Mouse (Mus musculus): ENCODE data around the gene Foxj1. TPM values are rescaled to one million over a fixed set of nuclear protein-coding genes. Genes with fewer than 3 reads are reported as not detected.
A peak's percentile ranks its signal among the peaks of the same experiment; 100 is the strongest.

Foxj1 gene
- polyA plus RNA-seq, 1 experiment from 2014 or later, result 7.3 TPM

DNA sequence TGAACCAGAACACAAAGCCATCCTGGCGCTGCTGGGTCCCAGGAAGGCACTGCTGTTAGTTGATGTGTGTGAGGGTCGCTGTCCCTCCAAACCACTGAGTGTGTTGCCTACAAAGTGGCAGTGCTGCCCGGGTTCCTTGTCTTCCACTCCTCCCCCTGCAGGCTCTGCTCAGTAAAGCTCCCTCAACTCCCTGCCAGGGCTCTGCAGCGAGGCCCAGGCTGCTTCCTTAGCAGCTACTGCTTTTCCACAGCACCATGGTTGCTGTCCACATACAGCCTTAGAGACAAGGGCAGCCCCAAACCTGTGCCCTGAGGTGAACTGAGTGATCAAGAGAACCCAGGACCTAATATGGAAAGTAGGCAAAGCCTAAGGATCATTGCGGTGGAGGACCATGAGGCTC, 47.8 kb downstream of the Foxj1 start:
- Histone ChIP-seq H3K4me1 (ENCODE audit: control insufficient read depth, insufficient read depth, low read length) (no peaks in the 10 kb centered on the region), H3K36me3 (ENCODE audit: control insufficient read depth, insufficient read depth, low read length) (peaks cover 45% of the 10 kb centered on the region), H3K4me3 (ENCODE audit: low read depth, low read length) (no peak overlapping the region), H3K9me3 (replicated peaks; ENCODE audit: control insufficient read depth, low read length) (no peaks in the 10 kb centered on the region), H3K27ac (ENCODE audit: low read depth, low read length) (no peak overlapping the region), H3K4me2 (ENCODE audit: low read length) (no peak overlapping the region), H3K27me3 (replicated peaks; ENCODE audit: control insufficient read depth, insufficient read depth, low read length) (peaks cover 25% of the 10 kb centered on the region), H3K9ac (ENCODE audit: low read length) (no peak overlapping the region)
- 74% methylated on average over 5 of the region's 5 CpGs for WGBS
- DNase-seq (ENCODE audit: low spot score) (no peak), ATAC-seq (no peak)

- WGBS, result 75% methylated on average over 7 of the region's 7 CpGs
- ATAC-seq, result no peak
- H3K4me1 ChIP-seq (ENCODE audit: control insufficient read depth, insufficient read depth, low read length), result peaks cover 2% of the 10 kb centered on the region; the same call in 1 of the 2 replicates
- no peak overlapping the region for H3K4me2 ChIP-seq (ENCODE audit: low read length)
- no peak overlapping the region for H3K9ac ChIP-seq (ENCODE audit: low read length)
- H3K36me3 ChIP-seq (ENCODE audit: control insufficient read depth, insufficient read depth, low read length), result peaks cover 33% of the 10 kb centered on the region
- no peak for DNase-seq (ENCODE audit: low spot score)
- H3K4me3 ChIP-seq (ENCODE audit: low read depth, low read length), result no peak overlapping the region
- no peaks in the 10 kb centered on the region for H3K9me3 ChIP-seq (replicated peaks; ENCODE audit: control insufficient read depth, low read length)
- no peak overlapping the region; the same call in 1 of the 2 replicates for H3K27ac ChIP-seq (ENCODE audit: low read depth, low read length)
- peaks cover 41% of the 10 kb centered on the region for H3K27me3 ChIP-seq (replicated peaks; ENCODE audit: control insufficient read depth, insufficient read depth, low read length)
These were observed 49.4 kb downstream of the Foxj1 start for GRCm38 (mm10) chr11:116285770-116286191.

GRCm38 (mm10) chr11:116283982-116284381, 51.2 kb downstream of the Foxj1 start:
- 68% methylated on average over 6 of the region's 6 CpGs for WGBS
- DNase-seq (ENCODE audit: low spot score), result no peak
- Histone ChIP-seq H3K27me3 (replicated peaks; ENCODE audit: control insufficient read depth, insufficient read depth, low read length) (peaks cover 51% of the 10 kb centered on the region), H3K4me3 (ENCODE audit: low read depth, low read length) (no peak overlapping the region), H3K9me3 (replicated peaks; ENCODE audit: control insufficient read depth, low read length) (no peaks in the 10 kb centered on the region), H3K36me3 (ENCODE audit: control insufficient read depth, insufficient read depth, low read length) (peaks cover 16% of the 10 kb centered on the region), H3K9ac (ENCODE audit: low read length) (no peak overlapping the region), H3K4me1 (ENCODE audit: control insufficient read depth, insufficient read depth, low read length) (peaks cover 2% of the 10 kb centered on the region; the same call in 1 of the 2 replicates), H3K4me2 (ENCODE audit: low read length) (no peak overlapping the region), H3K27ac (ENCODE audit: low read depth, low read length) (no peak overlapping the region)
- ATAC-seq, result no peak

GRCm38 (mm10) chr11:116282912-116283521, 52.2 kb downstream of the Foxj1 start:
- Histone ChIP-seq H3K9me3 (replicated peaks; ENCODE audit: control insufficient read depth, low read length) (no peaks in the 10 kb centered on the region), H3K27me3 (replicated peaks; ENCODE audit: control insufficient read depth, insufficient read depth, low read length) (peaks cover 51% of the 10 kb centered on the region), H3K4me3 (ENCODE audit: low read depth, low read length) (no peak overlapping the region), H3K4me2 (ENCODE audit: low read length) (no peak overlapping the region), H3K9ac (ENCODE audit: low read length) (no peak overlapping the region), H3K36me3 (ENCODE audit: control insufficient read depth, insufficient read depth, low read length) (peaks cover 6% of the 10 kb centered on the region), H3K27ac (ENCODE audit: low read depth, low read length) (no peak overlapping the region), H3K4me1 (ENCODE audit: control insufficient read depth, insufficient read depth, low read length) (peaks cover 2% of the 10 kb centered on the region; the same call in 1 of the 2 replicates)
- WGBS, result 11% methylated on average over 48 of the region's 48 CpGs
- DNase-seq (ENCODE audit: low spot score) (no peak), ATAC-seq (no peak)

GRCm38 (mm10) chr11:116282089-116282488, 53.1 kb downstream of the Foxj1 start:
- DNase-seq (ENCODE audit: low spot score) (no peak), ATAC-seq (no peak)
- Histone ChIP-seq H3K4me2 (ENCODE audit: low read length) (no peak overlapping the region), H3K27me3 (replicated peaks; ENCODE audit: control insufficient read depth, insufficient read depth, low read length) (peaks cover 51% of the 10 kb centered on the region), H3K9me3 (replicated peaks; ENCODE audit: control insufficient read depth, low read length) (no peaks in the 10 kb centered on the region), H3K4me1 (ENCODE audit: control insufficient read depth, insufficient read depth, low read length) (peaks cover 2% of the 10 kb centered on the region; the same call in 1 of the 2 replicates), H3K36me3 (ENCODE audit: control insufficient read depth, insufficient read depth, low read length) (no peaks in the 10 kb centered on the region), H3K4me3 (ENCODE audit: low read depth, low read length) (no peak overlapping the region), H3K9ac (ENCODE audit: low read length) (no peak overlapping the region), H3K27ac (ENCODE audit: low read depth, low read length) (no peak overlapping the region)
- WGBS, result 0% methylated on average over 11 of the region's 11 CpGs

GRCm38 (mm10) chr11:116281671-116282070, 53.5 kb downstream of the Foxj1 start:
- Histone ChIP-seq H3K9ac (ENCODE audit: low read length) (peak overlapping the region; percentile 47; the same call in 1 of the 2 replicates), H3K27me3 (replicated peaks; ENCODE audit: control insufficient read depth, insufficient read depth, low read length) (peaks cover 51% of the 10 kb centered on the region), H3K4me1 (ENCODE audit: control insufficient read depth, insufficient read depth, low read length) (peaks cover 2% of the 10 kb centered on the region; the same call in 1 of the 2 replicates), H3K4me3 (ENCODE audit: low read depth, low read length) (peak overlapping the region; percentile 22), H3K27ac (ENCODE audit: low read depth, low read length) (no peak overlapping the region), H3K36me3 (ENCODE audit: control insufficient read depth, insufficient read depth, low read length) (no peaks in the 10 kb centered on the region), H3K9me3 (replicated peaks; ENCODE audit: control insufficient read depth, low read length) (no peaks in the 10 kb centered on the region), H3K4me2 (ENCODE audit: low read length) (peak overlapping the region; percentile 39)
- no peak for ATAC-seq
- no peak for DNase-seq (ENCODE audit: low spot score)
- 2% methylated on average over 18 of the region's 18 CpGs for WGBS

- H3K27me3 ChIP-seq (replicated peaks; ENCODE audit: control insufficient read depth, insufficient read depth, low read length), result peaks cover 51% of the 10 kb centered on the region
- peaks cover 2% of the 10 kb centered on the region; the same call in 1 of the 2 replicates for H3K4me1 ChIP-seq (ENCODE audit: control insufficient read depth, insufficient read depth, low read length)
- peak within 1 kb of the TSS; percentile 22 for H3K4me3 ChIP-seq (ENCODE audit: low read depth, low read length)
- DNase-seq (ENCODE audit: low spot score) (no peak), ATAC-seq (no peak)
- 6% methylated on average over 48 of the region's 48 CpGs for WGBS
- no peak within 1 kb of the TSS for H3K27ac ChIP-seq (ENCODE audit: low read depth, low read length)
- H3K4me2 ChIP-seq (ENCODE audit: low read length), result peak within 1 kb of the TSS; percentile 39
- H3K36me3 ChIP-seq (ENCODE audit: control insufficient read depth, insufficient read depth, low read length), result no peaks in the 10 kb centered on the region
- peak within 1 kb of the TSS; percentile 47; the same call in 1 of the 2 replicates for H3K9ac ChIP-seq (ENCODE audit: low read length)
- H3K9me3 ChIP-seq (replicated peaks; ENCODE audit: control insufficient read depth, low read length), result no peaks in the 10 kb centered on the region
These were observed 54.2 kb downstream of the Foxj1 start, which contains the start of gene Galr2 for GRCm38 (mm10) chr11:116280751-116281663. Galr2 (plus strand) TSS chr11:116280939.

Measured in forebrain, embryonic 14.5 days (tissue).